Mouse (Mus musculus) yolk sac, embryonic 10.5 days (tissue): ENCODE measurements around the gene Cd300ld5.
"Not testable (repeated sequence)": the region's sequence is repeated elsewhere in the genome, so short reads cannot be mapped to it uniquely, and the experiment has no call there.

Source experiments
- DNase-seq: peaks from one replicate; pipeline ENCODE4 v3.0.0-alpha.2; 2017; ENCODE audit warnings: low spot score

Cd300ld5 gene

GRCm38 (mm10) chr11:115037669-115038068, at the start of gene Cd300ld5:
Gene Cd300ld5 (minus strand): TSS chr11:115037769.
- not testable (repeated sequence) for DNase-seq

- no peak for DNase-seq
Observed at GRCm38 (mm10) chr11:115086213-115086612, 48.6 kb upstream of the Cd300ld5 start.

DNA sequence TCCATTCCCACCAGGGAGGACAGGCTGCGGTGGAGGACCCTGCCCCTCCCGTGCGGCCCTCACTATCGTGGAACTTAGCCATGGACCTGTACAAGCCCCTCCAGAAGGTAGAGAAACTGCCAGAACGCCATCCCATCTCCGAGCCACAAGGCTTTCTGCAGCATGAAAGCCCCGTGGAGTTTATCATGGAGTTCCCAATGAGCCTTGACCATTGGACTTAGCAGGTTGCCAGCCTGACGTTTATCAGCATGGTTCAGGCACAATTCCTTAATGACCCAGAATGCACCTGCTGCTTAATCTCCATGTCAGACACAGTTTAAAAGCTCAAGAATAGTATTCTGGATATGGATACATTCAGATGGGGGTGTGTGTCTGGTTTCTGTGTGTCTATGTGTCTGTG, 47.5 kb upstream of the Cd300ld5 start:
- DNase-seq, result no peak

- no peak for DNase-seq
Observed at GRCm38 (mm10) chr11:115084595-115084994, 47.0 kb upstream of the Cd300ld5 start.

DNA sequence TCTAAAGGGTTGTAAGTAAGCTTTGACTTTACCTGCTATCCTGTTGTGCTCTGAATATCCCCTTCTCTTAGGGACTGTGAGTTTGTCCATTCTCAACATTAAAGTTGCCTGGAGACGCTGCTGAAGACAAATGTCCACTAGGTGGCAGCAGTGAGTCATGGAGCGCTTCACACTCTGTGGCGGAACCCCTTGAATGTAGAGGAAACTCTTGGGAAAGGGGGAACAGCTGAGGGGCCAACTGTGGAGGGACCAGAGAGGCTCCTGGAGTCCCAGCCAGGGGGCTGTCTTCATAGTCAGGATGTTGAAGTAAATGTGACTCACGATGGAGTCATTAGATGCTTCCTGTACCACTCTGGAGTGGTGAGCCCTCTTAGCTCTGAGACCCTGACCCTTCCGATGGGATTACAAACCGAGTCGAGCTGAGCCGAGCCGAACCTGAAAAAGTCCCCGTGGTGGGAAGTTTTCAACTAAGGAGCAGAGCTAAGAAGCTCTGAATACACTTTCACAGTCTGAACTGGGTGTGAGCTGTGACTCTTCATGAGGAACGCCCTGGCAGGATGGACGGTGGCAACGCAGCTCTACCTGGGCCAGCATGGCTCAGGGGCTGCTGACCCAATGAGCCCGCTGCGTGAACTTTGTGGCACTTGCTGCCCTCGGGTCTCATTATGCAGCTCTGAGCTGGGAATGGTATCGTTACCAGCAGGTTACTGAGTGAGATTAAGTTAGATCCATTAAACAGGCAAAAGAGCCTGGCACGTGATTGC, 46.0 kb upstream of the Cd300ld5 start:
- DNase-seq, result no peak

DNA sequence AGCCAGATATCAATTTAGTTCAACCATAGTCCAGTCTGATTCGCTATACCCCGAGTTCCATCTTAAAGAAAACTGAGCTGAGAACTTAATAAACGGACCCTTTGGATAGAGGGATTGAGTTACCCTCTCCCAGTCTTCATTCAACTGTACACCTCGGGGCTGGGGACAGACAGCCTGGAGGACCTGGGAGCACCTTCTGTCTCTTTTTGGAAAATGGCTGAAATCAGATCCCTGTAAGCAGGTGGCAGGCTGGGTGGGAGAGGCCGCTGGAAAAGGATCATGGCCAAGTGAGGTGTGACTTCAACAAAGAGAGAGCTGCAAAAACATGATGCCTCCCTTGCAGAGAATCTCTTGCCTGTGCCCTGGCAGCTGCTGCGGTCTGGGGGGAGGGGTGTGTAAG, 44.6 kb upstream of the Cd300ld5 start:
- DNase-seq, result no peak

DNA sequence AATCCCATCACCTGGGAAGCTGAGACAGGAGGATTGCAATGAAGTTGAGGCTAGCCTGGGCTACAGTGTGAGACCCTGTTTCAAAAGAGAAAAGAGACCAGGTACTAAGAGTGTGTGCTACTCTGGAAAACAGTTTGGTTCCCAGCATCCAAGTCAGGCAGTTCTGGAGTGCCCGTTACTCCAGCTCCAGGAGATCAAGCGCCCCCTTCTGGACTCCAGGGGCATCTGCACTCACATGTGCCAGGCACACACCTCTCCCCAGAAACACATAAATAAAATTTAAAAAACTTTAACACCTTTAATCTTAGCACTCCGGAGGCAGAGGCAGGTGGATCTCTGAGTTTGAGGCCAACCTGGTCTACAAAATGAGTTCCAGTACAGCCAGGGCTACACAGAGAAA, 43.8 kb upstream of the Cd300ld5 start:
- no peak for DNase-seq

DNA sequence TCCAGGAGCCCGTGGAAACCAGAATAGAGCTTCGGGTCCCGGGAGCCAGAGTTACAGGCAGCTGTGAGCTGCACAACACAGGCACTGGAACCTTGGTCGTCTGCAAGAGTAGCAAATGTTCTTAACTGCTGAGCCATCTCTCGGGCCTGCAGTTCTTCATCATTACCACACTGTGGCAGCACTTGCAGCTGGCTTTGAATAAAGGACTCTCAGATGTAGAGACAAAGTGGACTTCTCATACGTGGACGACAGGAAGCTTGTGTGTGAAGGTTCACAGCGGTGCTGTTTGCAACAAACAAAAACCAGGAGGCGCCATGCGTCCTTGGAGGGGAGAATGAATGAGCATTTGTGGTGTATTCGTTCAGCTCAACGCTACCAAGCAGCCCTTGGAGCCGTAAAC, 43.3 kb upstream of the Cd300ld5 start:
- peak; percentile 36 for DNase-seq

DNA sequence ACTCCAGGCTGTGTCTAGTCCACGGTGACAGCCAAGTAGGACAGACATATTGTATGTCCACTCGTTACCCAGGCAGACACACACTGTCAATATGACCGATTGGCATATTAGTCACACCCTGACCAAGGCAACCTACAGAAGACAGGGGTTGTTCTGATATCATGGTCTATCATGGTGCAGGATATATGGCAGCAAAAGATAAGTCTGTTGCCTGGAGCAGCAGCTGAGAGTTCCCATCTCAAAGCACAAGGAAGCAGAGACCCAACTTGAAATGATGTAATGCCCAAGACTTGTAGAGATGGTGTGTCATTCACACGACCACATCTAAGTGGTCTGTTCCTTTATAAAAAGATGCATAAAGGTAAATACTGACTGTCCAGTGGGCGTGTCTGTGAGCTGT, 41.1 kb upstream of the Cd300ld5 start:
- no peak for DNase-seq

DNA sequence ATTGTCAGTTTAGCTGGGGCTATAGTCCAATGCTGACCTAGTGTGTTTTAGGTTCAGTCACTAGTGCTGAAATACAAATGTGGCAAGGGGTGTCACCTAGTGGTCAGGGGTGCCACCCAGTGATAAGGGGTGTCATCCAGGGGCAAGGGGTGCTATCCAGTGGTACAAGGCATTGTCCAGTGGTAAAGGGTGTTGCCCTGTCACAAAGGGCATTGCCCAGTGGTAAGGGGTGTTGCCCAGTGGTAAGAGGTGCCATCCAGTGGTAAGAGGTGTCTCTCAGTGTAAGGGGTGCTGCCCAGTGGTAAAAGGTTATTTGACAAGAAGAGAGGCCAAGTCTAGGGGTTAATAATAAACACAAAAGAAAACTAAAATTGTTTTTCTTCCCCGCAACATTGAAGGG, 39.9 kb upstream of the Cd300ld5 start:
- DNase-seq, result no peak

DNA sequence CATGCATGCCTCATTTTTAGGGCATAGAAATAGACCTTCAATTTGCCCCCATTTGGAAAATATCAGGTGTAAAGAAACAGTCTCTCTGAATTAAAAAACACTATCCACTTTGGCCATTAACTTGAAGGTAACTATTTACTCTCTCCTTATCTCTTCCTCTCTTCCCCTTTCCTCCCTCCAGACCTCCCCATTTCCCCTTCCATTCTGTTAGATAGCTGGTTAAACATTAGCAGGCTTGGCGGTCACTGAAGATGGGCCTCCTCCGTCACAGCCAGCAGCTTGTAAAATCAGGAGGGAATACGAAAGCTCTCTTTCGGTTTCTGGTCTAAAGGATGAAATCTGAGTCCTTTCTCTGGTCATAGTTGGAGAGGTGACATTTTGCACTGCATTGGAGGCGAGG, 38.3 kb upstream of the Cd300ld5 start:
- DNase-seq, result peak; percentile 75

- DNase-seq, result peak; percentile 35
Observed at GRCm38 (mm10) chr11:115075407-115075806, 37.8 kb upstream of the Cd300ld5 start.

DNA sequence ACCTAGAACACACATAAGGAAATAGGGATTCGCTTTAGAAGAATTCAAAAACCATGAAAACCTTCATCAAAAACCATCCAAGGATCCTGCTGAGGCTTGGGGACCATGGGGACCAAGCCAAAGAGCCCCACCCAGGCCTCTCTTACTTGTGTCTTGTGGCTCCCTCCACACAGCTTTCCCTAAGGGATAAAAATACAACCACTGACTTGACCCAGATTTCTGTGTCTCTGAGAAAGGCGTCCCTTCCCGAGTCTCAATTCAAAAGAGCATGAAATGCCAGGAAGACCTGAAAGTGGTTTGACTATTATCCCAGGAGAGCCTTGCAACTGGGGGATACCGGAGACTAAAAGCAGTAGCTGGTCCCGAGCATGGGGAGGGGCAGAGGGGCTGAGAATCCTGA, 35.4 kb upstream of the Cd300ld5 start:
- no peak for DNase-seq

GRCm38 (mm10) chr11:115071631-115072294, 34.2 kb upstream of the Cd300ld5 start:
- peak; percentile 27 for DNase-seq

DNA sequence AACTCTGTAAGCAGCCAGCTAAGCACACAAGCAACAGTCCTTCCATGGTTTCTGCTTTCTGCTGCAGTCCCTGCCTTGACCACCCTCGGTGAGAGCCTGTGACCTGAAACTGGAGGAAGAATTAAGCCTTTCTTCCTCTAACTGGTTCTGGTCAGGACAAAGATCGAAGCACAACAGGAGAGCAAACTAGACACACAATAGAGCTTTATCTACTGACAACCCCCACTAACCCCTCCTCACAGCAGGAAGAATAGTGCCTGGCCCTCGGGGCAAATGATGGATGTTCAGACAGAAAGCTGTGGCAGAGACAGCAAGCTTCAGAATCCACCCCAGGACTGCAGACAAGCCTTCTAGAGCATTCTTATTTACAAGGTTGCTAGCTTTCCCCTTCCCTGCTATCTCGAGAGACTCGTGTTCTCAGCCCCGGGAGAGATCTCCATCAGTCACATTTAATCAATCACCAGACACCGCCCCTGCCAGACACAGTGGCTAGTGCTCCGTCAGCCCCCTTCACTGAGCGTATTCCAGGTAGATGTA, 33.5 kb upstream of the Cd300ld5 start:
- DNase-seq, result peak; percentile 54

DNA sequence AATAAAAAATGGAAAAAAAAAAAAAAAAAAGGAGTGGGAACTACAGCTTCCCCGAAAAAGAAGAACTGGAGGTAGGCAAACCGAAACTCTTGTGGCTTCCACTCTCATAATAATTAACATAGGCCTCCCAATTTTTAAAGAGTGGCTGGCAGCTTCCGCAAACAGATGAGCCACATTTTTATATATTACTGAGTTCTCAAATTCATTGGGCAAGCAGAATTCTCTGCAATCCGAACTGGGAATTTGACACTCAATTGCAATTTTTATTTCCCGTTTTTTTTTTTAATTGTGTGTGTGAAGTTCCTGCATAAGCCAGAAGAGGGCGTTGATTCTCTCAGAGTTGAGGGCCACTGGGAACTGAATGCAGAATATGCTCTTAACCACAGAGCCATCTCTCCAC, 29.2 kb upstream of the Cd300ld5 start:
- no peak for DNase-seq

DNA sequence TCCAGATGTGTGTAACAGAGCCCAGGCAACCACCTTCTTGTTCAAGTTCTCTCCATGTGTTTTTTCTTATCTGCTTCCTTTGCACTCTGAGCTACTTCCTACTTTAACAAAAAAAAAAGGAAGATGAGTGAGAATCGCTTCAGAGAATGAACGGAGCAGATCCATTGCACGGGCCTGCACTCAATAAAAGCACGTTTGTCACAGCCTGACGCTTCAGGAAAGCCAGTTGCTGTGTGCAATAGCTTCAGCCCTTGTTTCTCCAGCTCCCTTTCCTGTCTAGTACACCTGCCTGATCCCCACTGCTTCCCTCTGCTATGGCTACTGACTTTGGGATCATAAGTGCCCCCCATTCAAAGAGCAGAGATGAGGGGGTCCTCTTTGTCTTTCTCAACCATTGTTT, 24.5 kb upstream of the Cd300ld5 start, which contains the start of gene Cd300e:
Gene Cd300e (minus strand): TSS at position 101 of the 400 bp plus-strand sequence.
- DNase-seq, result no peak

DNA sequence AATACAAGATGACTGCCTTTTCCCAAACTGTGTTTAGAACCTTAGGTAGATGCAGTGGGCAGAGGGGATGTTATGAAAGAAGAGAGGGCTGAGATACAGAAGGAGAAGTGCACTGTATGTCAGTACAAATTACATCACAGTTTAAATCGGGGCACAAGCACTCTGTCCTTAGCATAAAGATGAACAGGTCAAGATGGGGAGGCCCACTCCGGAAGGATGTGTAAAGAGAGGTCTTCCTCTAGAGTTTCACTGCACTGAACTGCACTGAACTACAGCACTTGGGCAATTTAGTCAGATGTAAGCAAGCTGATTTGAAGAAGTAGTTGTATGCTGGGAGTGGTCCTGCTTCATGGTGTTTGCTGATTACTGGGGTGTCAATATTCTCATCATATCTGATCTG, 22.2 kb upstream of the Cd300ld5 start:
- DNase-seq, result no peak

GRCm38 (mm10) chr11:115058701-115059100, 21.1 kb upstream of the Cd300ld5 start:
- no peak for DNase-seq

DNA sequence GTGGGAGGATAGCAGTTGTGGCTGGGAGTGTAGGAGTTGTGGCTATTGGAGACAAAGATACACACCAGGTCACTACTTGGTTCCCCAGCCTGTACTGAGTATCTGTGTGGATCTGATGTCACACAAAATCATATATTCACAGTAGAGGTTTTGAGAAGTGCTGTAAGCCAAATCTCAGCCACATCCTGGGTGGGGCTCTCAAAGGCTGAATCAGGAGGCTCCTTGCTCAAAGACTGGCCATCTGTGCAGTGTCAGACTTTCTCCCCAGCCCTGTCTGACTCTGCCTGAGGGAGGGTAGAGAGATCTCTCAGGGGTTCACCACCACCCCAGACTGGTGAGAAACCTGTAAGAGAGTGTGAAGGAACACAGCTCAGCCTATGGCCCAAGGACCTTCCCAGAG, 17.0 kb upstream of the Cd300ld5 start:
- no peak for DNase-seq

DNA sequence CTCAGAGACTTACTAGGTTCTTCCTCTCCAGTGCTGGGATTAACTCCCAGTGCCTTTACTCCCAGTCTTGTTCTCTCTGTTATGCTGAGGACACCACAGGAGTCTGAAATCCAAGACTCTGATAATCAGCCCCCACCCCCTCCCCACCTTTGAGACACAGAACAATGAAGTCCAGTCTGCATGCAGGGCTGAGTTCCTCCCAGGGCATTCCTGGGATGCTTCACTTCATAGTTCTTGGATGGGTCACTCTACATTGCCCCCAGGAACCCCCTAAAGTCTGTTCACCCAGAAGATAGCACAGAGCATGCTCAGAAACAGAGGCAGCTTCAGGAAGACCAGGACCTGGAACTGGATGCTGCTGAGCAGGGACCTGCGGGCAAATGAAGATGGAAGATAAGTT, 15.4 kb upstream of the Cd300ld5 start:
- DNase-seq, result no peak

DNA sequence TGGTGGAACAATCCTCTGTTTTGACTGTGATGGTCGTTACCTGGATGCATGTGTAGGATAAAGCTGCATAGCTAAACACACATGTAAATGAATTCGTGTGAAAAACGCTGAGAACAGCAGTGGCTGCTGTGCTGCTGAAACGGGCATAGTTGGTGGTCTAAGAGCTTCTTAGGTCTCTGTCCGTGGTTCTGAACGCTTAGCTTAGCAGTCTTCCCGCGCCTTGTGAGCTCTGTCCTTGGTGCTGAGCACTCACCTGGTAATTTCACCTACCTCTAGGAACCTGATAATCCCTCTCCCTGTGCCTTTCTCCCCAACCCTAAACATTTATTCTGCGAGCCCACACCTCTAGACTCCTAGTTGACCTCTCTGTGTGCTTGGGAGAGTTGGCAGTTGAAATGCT, 14.6 kb upstream of the Cd300ld5 start:
- DNase-seq, result peak; percentile 53

DNA sequence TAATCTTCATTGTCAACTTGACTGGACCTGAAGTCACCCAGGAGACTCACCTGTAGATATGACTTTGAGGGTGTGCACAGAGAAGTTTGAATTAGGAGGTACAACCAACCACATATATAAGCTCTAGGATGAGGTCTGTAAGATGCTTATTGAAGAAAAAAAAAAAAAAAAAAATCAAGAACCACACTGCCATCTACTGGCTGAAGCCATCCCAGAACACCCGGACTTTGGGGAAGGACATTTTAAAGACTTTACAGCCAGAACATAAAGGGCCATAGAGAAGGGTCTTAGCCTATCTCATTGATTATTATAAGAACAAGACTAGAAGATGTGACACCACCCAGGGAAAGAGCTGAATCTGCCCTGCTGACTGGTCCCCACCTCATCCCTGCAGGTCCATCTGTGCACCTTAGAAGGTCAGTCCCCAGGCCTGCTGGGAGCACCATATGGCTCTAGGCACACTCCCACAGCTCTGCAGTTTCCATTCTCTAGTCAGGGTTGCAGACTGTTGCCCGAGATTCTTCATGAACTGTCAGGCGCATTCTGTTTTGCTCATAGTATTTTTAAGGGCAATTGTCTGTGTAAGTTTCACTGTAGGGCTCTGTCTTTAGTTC, 11.8 kb upstream of the Cd300ld5 start:
- DNase-seq, result no peak
